Mouse (Mus musculus): Measurements from ENCODE around the gene Zfp398.

DNA sequence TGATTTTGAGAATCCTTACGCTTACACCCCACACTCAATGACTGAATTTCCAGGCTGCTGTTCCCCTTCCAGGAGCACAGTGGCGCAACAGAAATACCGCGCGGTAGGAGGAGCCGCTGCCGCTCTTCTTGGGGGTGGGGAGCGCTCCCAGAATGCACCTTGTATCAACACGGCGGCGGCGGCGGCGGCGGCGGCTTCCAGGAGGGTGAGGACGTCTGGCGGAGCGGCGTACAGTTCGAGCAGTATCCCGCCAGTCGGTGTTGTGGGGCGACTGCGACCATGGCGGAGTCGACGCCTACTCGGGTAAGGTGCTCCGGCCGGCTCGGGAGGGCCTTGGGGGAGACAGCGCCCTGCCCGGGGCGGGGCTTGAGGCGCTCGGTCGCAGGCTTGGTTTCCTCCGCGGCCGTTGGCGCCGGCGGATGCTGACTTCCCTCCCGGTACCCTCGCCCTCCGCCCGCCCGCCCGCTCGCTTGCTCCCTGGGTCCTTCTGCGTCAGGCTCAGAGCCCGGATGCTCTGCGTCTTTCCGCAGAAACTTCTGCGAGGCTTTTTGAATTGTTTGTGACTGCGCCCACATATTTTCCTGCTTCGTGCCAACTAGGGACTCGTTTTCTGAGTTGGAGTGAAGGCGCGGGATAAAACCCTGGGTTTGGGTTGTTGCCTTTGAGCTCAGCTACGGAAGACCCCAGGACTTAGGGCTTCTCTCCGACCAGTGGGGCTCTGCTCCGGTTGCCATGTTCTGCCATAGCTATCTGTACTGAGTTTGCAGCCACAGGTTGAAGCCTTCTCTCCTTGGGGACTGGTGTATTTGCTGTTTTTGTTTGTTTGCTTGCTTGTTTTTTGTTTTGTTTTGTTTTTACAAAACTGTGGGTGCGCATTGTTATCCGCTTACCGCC is 85.2 kb downstream of the Zfp398 start, which contains the start of gene Zfp212:
- peak; percentile 80 for TF ChIP-seq POLR2A (IDR thresholded peaks at IDR 0.05; ENCODE audit: control insufficient read depth, extremely low read depth, insufficient read depth, low read length, poor library complexity)
- peak; percentile 34; the same call in 1 of the 2 replicates for TF ChIP-seq CTCF (IDR thresholded peaks at IDR 0.05; ENCODE audit: borderline replicate concordance, control insufficient read depth, extremely low read depth, insufficient read depth, low read length, poor library complexity)

Data from thymus, adult 2 months (tissue).